Mouse (Mus musculus): ENCODE data around the gene Gak. TPM values are rescaled to one million over a fixed set of nuclear protein-coding genes. Genes with fewer than 3 reads are reported as not detected.
A peak's percentile ranks its signal among the peaks of the same experiment; 100 is the strongest.
"Not testable (repeated sequence)": the region's sequence is repeated elsewhere in the genome, so short reads cannot be mapped to it uniquely, and the experiment has no call there.

Gene Gak
- total and polyA plus RNA-seq, 3 experiments: 49.9 to 67.3 (median 65.2) TPM

GRCm38 (mm10) chr5:108634088-108634487, 4.5 kb upstream of the Gak start:
- H3K27ac ChIP-seq (ENCODE audit: insufficient read depth, low read depth); DNase-seq (ENCODE audit: extremely low read depth); H3K4me2 ChIP-seq (ENCODE audit: insufficient read depth, low read depth, poor library complexity, severe bottlenecking); H3K9ac ChIP-seq (ENCODE audit: insufficient read depth, low read depth); H3K79me2 ChIP-seq (replicated peaks; ENCODE audit: control insufficient read depth, extremely low read depth, insufficient read depth, poor library complexity, severe bottlenecking); H3K27me3 ChIP-seq (replicated peaks); H3K9me3 ChIP-seq (replicated peaks; ENCODE audit: low read length); in situ Hi-C loops (cut with MboI; ENCODE audit: low pct_ligation_motif_present, low pct_unique_long_range_greater_than_20kb, low sequenced_read_pairs); H3K4me3 ChIP-seq (replicated peaks in 1 of 3; ENCODE audit: low read depth in 2 of 3, low read length in 2 of 3, poor library complexity in 1 of 3); dilution Hi-C loops (cut with MboI; ENCODE audit: extremely low pct_ligation_motif_present, extremely low pct_unique_long_range_greater_than_20kb, low sequenced_read_pairs): not testable (repeated sequence)
- peak; percentile 45; the same call in 1 of the 2 replicates for TF ChIP-seq ZNF384 (IDR thresholded peaks at IDR 0.05; ENCODE audit: low read depth, low read length)
- Histone ChIP-seq H3K4me1 (ENCODE audit: control insufficient read depth in 1 of 2, insufficient read depth in 2 of 2) (peaks cover 4 to 11% of the 10 kb centered on the region in 2 experiments; a peak in 3 of 4 replicates), H3K36me3 (replicated peaks in 1 of 2; ENCODE audit: control insufficient read depth in 1 of 2, insufficient read depth in 1 of 2, low read length in 1 of 2) (peaks cover 7 to 17% of the 10 kb centered on the region in 2 experiments)

- dilution Hi-C loops (cut with MboI; ENCODE audit: extremely low pct_ligation_motif_present, extremely low pct_unique_long_range_greater_than_20kb, low sequenced_read_pairs): no loop called here
- Histone ChIP-seq H3K4me1 (ENCODE audit: control insufficient read depth in 1 of 2, insufficient read depth in 2 of 2) (peaks cover 4 to 11% of the 10 kb centered on the region in 2 experiments; a peak in 3 of 4 replicates), H3K4me2 (ENCODE audit: insufficient read depth, low read depth, poor library complexity, severe bottlenecking) (no peak overlapping the region), H3K9ac (ENCODE audit: insufficient read depth, low read depth) (no peak overlapping the region), H3K27me3 (replicated peaks) (no peaks in the 10 kb centered on the region), H3K36me3 (replicated peaks in 1 of 2; ENCODE audit: control insufficient read depth in 1 of 2, insufficient read depth in 1 of 2, low read length in 1 of 2) (peaks cover 7 to 17% of the 10 kb centered on the region in 2 experiments), H3K27ac (ENCODE audit: insufficient read depth, low read depth) (no peak overlapping the region), H3K79me2 (replicated peaks; ENCODE audit: control insufficient read depth, extremely low read depth, insufficient read depth, poor library complexity, severe bottlenecking) (peaks cover 8% of the 10 kb centered on the region), H3K9me3 (replicated peaks; ENCODE audit: low read length) (no peaks in the 10 kb centered on the region), H3K4me3 (replicated peaks in 1 of 3; ENCODE audit: low read depth in 2 of 3, low read length in 2 of 3, poor library complexity in 1 of 3) (no peak overlapping the region)
- DNase-seq (ENCODE audit: extremely low read depth): no peak
- no peak for TF ChIP-seq ZC3H11A (IDR thresholded peaks at IDR 0.05; ENCODE audit: low read depth, low read length)
- in situ Hi-C loops (cut with MboI; ENCODE audit: low pct_ligation_motif_present, low pct_unique_long_range_greater_than_20kb, low sequenced_read_pairs): no loop called here
Observed at GRCm38 (mm10) chr5:108633676-108634075, 4.1 kb upstream of the Gak start.

- dilution Hi-C loops (cut with MboI; ENCODE audit: extremely low pct_ligation_motif_present, extremely low pct_unique_long_range_greater_than_20kb, low sequenced_read_pairs): no loop called here
- peak; percentile 38 for DNase-seq (ENCODE audit: extremely low read depth)
Observed at GRCm38 (mm10) chr5:108628891-108629633, 493 bp downstream of the Gak start.

More at GRCm38 (mm10) chr5:108628891-108629633, 493 bp downstream of the Gak start:
- peak overlapping the region; percentile 32 for H3K27ac ChIP-seq (ENCODE audit: insufficient read depth, low read depth)
- peak overlapping the region; percentile 85 to 98 (median 94) for H3K4me3 ChIP-seq (replicated peaks in 1 of 3; ENCODE audit: low read depth in 2 of 3, low read length in 2 of 3, poor library complexity in 1 of 3)
- peaks cover 7 to 19% of the 10 kb centered on the region in 2 experiments for H3K36me3 ChIP-seq (replicated peaks in 1 of 2; ENCODE audit: control insufficient read depth in 1 of 2, insufficient read depth in 1 of 2, low read length in 1 of 2)
- TF ChIP-seq ETS1 (conservative IDR thresholded peaks at IDR 0.05; ENCODE audit: low read depth, low read length) (no peak), MYC (IDR thresholded peaks at IDR 0.05; ENCODE audit: low read depth, low read length) (0 out of 2 replicates have a peak, but pooled peaks have one; percentile 22), MAX (IDR thresholded peaks at IDR 0.05; ENCODE audit: low read length) (no peak)
- in situ Hi-C loops (cut with MboI; ENCODE audit: low pct_ligation_motif_present, low pct_unique_long_range_greater_than_20kb, low sequenced_read_pairs): no loop called here
- no peaks in the 10 kb centered on the region for H3K9me3 ChIP-seq (replicated peaks; ENCODE audit: low read length)
- peak overlapping the region; percentile 92 for H3K9ac ChIP-seq (ENCODE audit: insufficient read depth, low read depth)
- peak overlapping the region; percentile 33; the same call in 1 of the 2 replicates for H3K4me2 ChIP-seq (ENCODE audit: insufficient read depth, low read depth, poor library complexity, severe bottlenecking)
- no peaks in the 10 kb centered on the region for H3K27me3 ChIP-seq (replicated peaks)
- peaks cover 39% of the 10 kb centered on the region for H3K79me2 ChIP-seq (replicated peaks; ENCODE audit: control insufficient read depth, extremely low read depth, insufficient read depth, poor library complexity, severe bottlenecking)
- H3K4me1 ChIP-seq (ENCODE audit: control insufficient read depth in 1 of 2, insufficient read depth in 2 of 2): peaks cover 10 to 33% of the 10 kb centered on the region in 2 experiments; a peak in 3 of 4 replicates

All from CH12.LX (cell line).